Comparison of ENCODE assay signal across 12 mouse cellular contexts in genomic region chr19:55750048-55750447, GRCm38 (mm10). TPM values are rescaled to one million over a fixed set of nuclear protein-coding genes. Genes with fewer than 3 reads are reported as not detected.
DNase-seq lines count a peak whose midpoint lies in the region; ATAC-seq lines count a peak whose summit lies in the region.
"Had no signal": no experiment of that assay in that cellular context is flagged by ENCODE, and none has a peak within 500 bp of the region (broad histone marks: within the 10 kb centered on the region; RNA-seq: fewer than 3 reads in every experiment).

No protein-coding gene starts in this region.

- peak overlapping the region; percentile 12; the same call in 1 of the 2 replicates for H3K4me2 ChIP-seq in kidney, embryonic 15.5 days
- H3K4me2 ChIP-seq in limb, embryonic 12.5 days = peak overlapping the region; percentile 90
- peak overlapping the region; percentile 27 for H3K4me2 ChIP-seq in neural tube, embryonic 13.5 days
- H3K4me2 ChIP-seq in liver, embryonic 11.5 days = no peak overlapping the region

- H3K9ac ChIP-seq in kidney, embryonic 15.5 days = no peak overlapping the region
- no peak overlapping the region for H3K9ac ChIP-seq in limb, embryonic 12.5 days (replicated peaks)
- no peak overlapping the region for H3K9ac ChIP-seq in neural tube, embryonic 13.5 days
- no peak overlapping the region for H3K9ac ChIP-seq in liver, embryonic 11.5 days (ENCODE audit: low read depth, low read length)

- H3K4me1 ChIP-seq in kidney, embryonic 15.5 days = peaks cover 81% of the 10 kb centered on the region
- peaks cover 93% of the 10 kb centered on the region for H3K4me1 ChIP-seq in forebrain, embryonic 10.5 days
- H3K4me1 ChIP-seq in limb, embryonic 12.5 days (replicated peaks) = peaks cover 93% of the 10 kb centered on the region
- H3K4me1 ChIP-seq in neural tube, embryonic 13.5 days (replicated peaks) = peaks cover 85% of the 10 kb centered on the region
- H3K4me1 ChIP-seq in liver, embryonic 11.5 days (replicated peaks; ENCODE audit: control insufficient read depth, insufficient read depth, low read length) = peaks cover 34% of the 10 kb centered on the region
- H3K4me1 ChIP-seq: megakaryocyte, embryonic 14.5 days had no signal

- H3K27me3 ChIP-seq in kidney, embryonic 15.5 days = no peaks in the 10 kb centered on the region
- H3K27me3 ChIP-seq in forebrain, embryonic 10.5 days (ENCODE audit: poor library complexity, severe bottlenecking) = peaks cover 18% of the 10 kb centered on the region; the same call in 1 of the 2 replicates
- H3K27me3 ChIP-seq in limb, embryonic 12.5 days = peaks cover 5% of the 10 kb centered on the region; the same call in 1 of the 2 replicates
- H3K27me3 ChIP-seq in neural tube, embryonic 13.5 days = peaks cover 62% of the 10 kb centered on the region
- H3K27me3 ChIP-seq in liver, embryonic 11.5 days (replicated peaks; ENCODE audit: control insufficient read depth, insufficient read depth, low read length) = peaks cover 22% of the 10 kb centered on the region

- no peaks in the 10 kb centered on the region for H3K36me3 ChIP-seq in kidney, embryonic 15.5 days
- H3K36me3 ChIP-seq in forebrain, embryonic 10.5 days (replicated peaks) = peaks cover 15% of the 10 kb centered on the region
- peaks cover 31% of the 10 kb centered on the region for H3K36me3 ChIP-seq in limb, embryonic 12.5 days
- no peaks in the 10 kb centered on the region for H3K36me3 ChIP-seq in neural tube, embryonic 13.5 days
- no peaks in the 10 kb centered on the region for H3K36me3 ChIP-seq in liver, embryonic 11.5 days (ENCODE audit: control insufficient read depth, insufficient read depth, low read length)

- 31% methylated on average over 13 of the region's 13 CpGs for WGBS in kidney, embryonic 15.5 days
- WGBS in forebrain, embryonic 10.5 days = 42% methylated on average over 13 of the region's 13 CpGs
- WGBS in limb, embryonic 12.5 days = 8% methylated on average over 13 of the region's 13 CpGs
- WGBS in neural tube, embryonic 13.5 days = 10% methylated on average over 13 of the region's 13 CpGs
- 59% methylated on average over 13 of the region's 13 CpGs for WGBS in liver, embryonic 11.5 days

- H3K27ac ChIP-seq in kidney, embryonic 15.5 days = no peak overlapping the region
- peak overlapping the region; percentile 72 for H3K27ac ChIP-seq in forebrain, embryonic 10.5 days
- peak overlapping the region; percentile 62; the same call in 1 of the 2 replicates for H3K27ac ChIP-seq in limb, embryonic 12.5 days
- no peak overlapping the region for H3K27ac ChIP-seq in neural tube, embryonic 13.5 days (replicated peaks)
- no peak overlapping the region for H3K27ac ChIP-seq in liver, embryonic 11.5 days (ENCODE audit: low read depth, low read length)

- DNase-seq in kidney, postnatal 14 days = no peak
- no peak for DNase-seq in forebrain, embryonic 10.5 days (ENCODE audit: extremely low spot score, low spot score)
- no peak for DNase-seq in Muller cell, postnatal 12 days (ENCODE audit: inconsistent ontology term)
- no peak for DNase-seq in liver, embryonic 11.5 days (ENCODE audit: low spot score)
- DNase-seq: cerebellum, postnatal 14 days had no signal

- no peak for ATAC-seq in kidney, embryonic 15.5 days (replicated peaks; ENCODE audit: low FRiP score)
- no peak for ATAC-seq in limb, embryonic 12.5 days (ENCODE audit: insufficient number of reproducible peaks, insufficient read depth, low FRiP score, low TSS enrichment, low read depth)
- ATAC-seq in neural tube, embryonic 13.5 days (ENCODE audit: low read depth) = peak; percentile 36; the same call in 1 of the 2 replicates
- no peak for ATAC-seq in cerebellum, adult (ENCODE audit: insufficient number of reproducible peaks, low FRiP score, low TSS enrichment)
- ATAC-seq in liver, embryonic 11.5 days (replicated peaks; ENCODE audit: low FRiP score) = no peak
- ATAC-seq: CD4-positive, CD25-positive, alpha-beta regulatory T cell, adult 4 months had no signal

- no peaks in the 10 kb centered on the region for H3K9me3 ChIP-seq in kidney, embryonic 15.5 days (replicated peaks)
- H3K9me3 ChIP-seq in forebrain, embryonic 10.5 days = no peaks in the 10 kb centered on the region
- H3K9me3 ChIP-seq in limb, embryonic 12.5 days = no peaks in the 10 kb centered on the region
- H3K9me3 ChIP-seq in neural tube, embryonic 13.5 days = no peaks in the 10 kb centered on the region
- H3K9me3 ChIP-seq in liver, embryonic 11.5 days (ENCODE audit: control insufficient read depth, low read length) = no peaks in the 10 kb centered on the region
- H3K9me3 ChIP-seq: megakaryocyte, embryonic 14.5 days had no signal

- H3K4me3 ChIP-seq in kidney, embryonic 15.5 days (replicated peaks) = no peak overlapping the region
- peak overlapping the region; percentile 14; the same call in 1 of the 2 replicates for H3K4me3 ChIP-seq in forebrain, embryonic 10.5 days
- H3K4me3 ChIP-seq in limb, embryonic 12.5 days (replicated peaks) = peak overlapping the region; percentile 33
- H3K4me3 ChIP-seq in neural tube, embryonic 13.5 days = no peak overlapping the region
- H3K4me3 ChIP-seq in liver, embryonic 11.5 days (ENCODE audit: low read depth, low read length) = no peak overlapping the region
- H3K4me3 ChIP-seq: erythroblast, embryonic 14.5 days; megakaryocyte, embryonic 14.5 days had no signal

RNA-seq across cellular contexts. Expression of gene Tcf7l2, which starts 8.4 kb away (rescaled TPM):
- 61.3 and 61.7 TPM in 2 replicates for polyA plus RNA-seq in kidney, embryonic 15.5 days (2015; fragmentation: Nextera tagmentation; extraction: Ambion mirVana)
- 96.2 and 105 TPM in 2 replicates for polyA plus RNA-seq in forebrain, embryonic 10.5 days (2016; fragmentation: Nextera tagmentation; extraction: Ambion mirVana)
- polyA plus RNA-seq in limb, embryonic 12.5 days (2016; fragmentation: Nextera tagmentation; extraction: Ambion mirVana) = 189 and 195 TPM in 2 replicates
- polyA plus RNA-seq in neural tube, embryonic 13.5 days (2015; fragmentation: Nextera tagmentation; extraction: Ambion mirVana) = 18.4 and 29.2 TPM in 2 replicates
- polyA plus RNA-seq in liver, embryonic 11.5 days (2014; fragmentation: Nextera tagmentation; extraction: Ambion mirVana) = 48.9 and 50.3 TPM in 2 replicates

Comparison
In these comparisons a context has a peak if more than half of its experiments do, and no peak if none do; other contexts are left out.
1. H3K27ac ChIP-seq: peak in forebrain, embryonic 10.5 days (single experiment) and limb, embryonic 12.5 days (single experiment); none in kidney, embryonic 15.5 days (single experiment), neural tube, embryonic 13.5 days (single experiment) and liver, embryonic 11.5 days (single experiment).
2. H3K4me3 ChIP-seq: peak in forebrain, embryonic 10.5 days (single experiment) and limb, embryonic 12.5 days (single experiment); none in kidney, embryonic 15.5 days (single experiment), neural tube, embryonic 13.5 days (single experiment) and liver, embryonic 11.5 days (single experiment).